ENCODE assay signal across 9 mouse cellular contexts in the genomic region with DNA sequence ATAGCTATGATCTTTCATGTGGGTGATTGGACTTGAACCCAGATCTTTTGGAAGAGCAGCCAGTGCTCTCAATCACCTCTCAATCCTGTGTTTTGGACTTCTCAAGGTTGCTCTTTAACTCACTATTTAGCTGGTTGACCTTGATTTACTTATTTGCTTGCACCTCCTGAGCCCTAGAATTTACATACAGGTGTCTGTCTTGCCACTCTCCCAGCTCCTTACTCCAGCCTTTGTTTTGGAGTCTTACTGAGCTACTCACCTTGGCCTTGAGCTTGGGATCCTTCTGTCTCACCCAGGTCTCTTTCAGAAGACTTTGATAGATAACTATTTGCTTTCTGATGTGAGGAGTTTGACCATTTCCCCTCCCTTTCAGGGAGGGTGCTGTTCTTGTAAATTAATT.
"Had no signal": no experiment of that assay in that cellular context is flagged by ENCODE, and none has a peak within 500 bp of the region (broad histone marks: within the 10 kb centered on the region; RNA-seq: fewer than 3 reads in every experiment).

No protein-coding gene starts in this region.

- H3K9me3 ChIP-seq: limb, embryonic 10.5 days; liver, embryonic 15.5 days; midbrain, embryonic 13.5 days; stomach, embryonic 15.5 days had no signal

- H3K4me2 ChIP-seq: midbrain, embryonic 13.5 days had no signal

- DNase-seq: lung, adult 2 months; retina, postnatal 1 day; right cerebral cortex, postnatal 4 days; spleen, adult 18-20 months; thymus, postnatal 36 days had no signal

- ATAC-seq: midbrain, embryonic 13.5 days had no signal

- H3K4me3 ChIP-seq: limb, embryonic 10.5 days; liver, embryonic 15.5 days; midbrain, embryonic 13.5 days; stomach, embryonic 15.5 days had no signal

- H3K9ac ChIP-seq: midbrain, embryonic 13.5 days; stomach, embryonic 15.5 days had no signal

- H3K36me3 ChIP-seq: liver, embryonic 15.5 days; midbrain, embryonic 13.5 days; stomach, embryonic 15.5 days had no signal

- H3K27ac ChIP-seq: limb, embryonic 10.5 days; liver, embryonic 15.5 days; midbrain, embryonic 13.5 days had no signal

- H3K27me3 ChIP-seq: liver, embryonic 15.5 days; midbrain, embryonic 13.5 days; stomach, embryonic 15.5 days had no signal
